Mouse (Mus musculus): ENCODE data around the gene Mpdu1. TPM values are rescaled to one million over a fixed set of nuclear protein-coding genes. Genes with fewer than 3 reads are reported as not detected.
A peak's percentile ranks its signal among the peaks of the same experiment; 100 is the strongest.
"Not testable (repeated sequence)": the region's sequence is repeated elsewhere in the genome, so short reads cannot be mapped to it uniquely, and the experiment has no call there.

Mpdu1 gene
- polyA plus RNA-seq, 1 experiment from 2014 or later = 59.3 TPM

DNA sequence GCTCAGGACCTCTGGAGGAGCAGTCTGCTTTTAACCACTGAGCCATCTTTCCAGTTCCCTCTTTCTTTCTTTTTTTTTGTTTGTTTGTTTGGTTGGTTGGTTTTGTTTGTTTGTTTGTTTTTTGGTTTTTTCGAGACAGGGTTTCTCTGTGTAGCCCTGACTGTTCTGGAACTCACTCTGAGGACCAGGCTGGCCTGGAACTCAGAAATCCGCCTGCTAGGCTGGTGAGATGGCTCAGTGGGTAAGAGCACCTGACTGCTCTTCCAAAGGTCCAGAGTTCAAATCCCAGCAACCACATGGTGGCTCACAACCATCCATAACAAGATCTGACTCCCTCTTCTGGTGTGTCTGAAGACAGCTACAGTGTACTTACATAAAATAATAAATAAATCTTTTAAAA is 38.1 kb downstream of the Mpdu1 start:
- H3K27ac ChIP-seq; H3K9ac ChIP-seq; H3K4me3 ChIP-seq; H3K27me3 ChIP-seq; H3K36me3 ChIP-seq; H3K9me3 ChIP-seq; ATAC-seq (ENCODE audit: low FRiP score, low read depth); H3K4me2 ChIP-seq (replicated peaks): not testable (repeated sequence)
- H3K4me1 ChIP-seq = peaks cover 12% of the 10 kb centered on the region
- WGBS = 90% methylated on average over 2 of the region's 2 CpGs

DNA sequence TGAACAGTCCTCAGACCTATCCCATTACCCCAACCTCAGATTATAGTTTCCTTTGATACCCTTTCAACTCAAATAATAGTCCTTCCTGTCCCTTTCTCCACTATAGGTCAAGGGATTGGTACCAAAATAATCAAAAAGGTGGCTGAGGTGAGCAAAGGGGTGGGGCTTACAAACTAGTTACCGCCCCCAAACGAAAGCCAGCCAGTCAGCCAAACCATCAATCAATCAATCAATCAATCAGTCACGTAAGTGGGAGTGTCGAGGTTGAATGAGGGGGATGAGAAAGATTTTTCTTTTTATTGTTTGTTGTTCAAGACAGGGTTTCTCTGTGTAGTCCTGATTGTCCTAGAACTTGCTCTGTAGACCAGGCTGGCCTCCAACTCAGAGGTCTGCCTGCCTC is 39.4 kb downstream of the Mpdu1 start:
- Histone ChIP-seq H3K36me3 (no peaks in the 10 kb centered on the region), H3K9ac (peak overlapping the region; percentile 78; the same call in 1 of the 2 replicates), H3K9me3 (no peaks in the 10 kb centered on the region), H3K4me3 (peak overlapping the region; percentile 54), H3K4me1 (peaks cover 12% of the 10 kb centered on the region), H3K4me2 (replicated peaks) (peak overlapping the region; percentile 81), H3K27ac (no peak overlapping the region), H3K27me3 (no peaks in the 10 kb centered on the region)
- no peak for ATAC-seq (ENCODE audit: low FRiP score, low read depth)
- WGBS = 68% methylated on average over 4 of the region's 4 CpGs

DNA sequence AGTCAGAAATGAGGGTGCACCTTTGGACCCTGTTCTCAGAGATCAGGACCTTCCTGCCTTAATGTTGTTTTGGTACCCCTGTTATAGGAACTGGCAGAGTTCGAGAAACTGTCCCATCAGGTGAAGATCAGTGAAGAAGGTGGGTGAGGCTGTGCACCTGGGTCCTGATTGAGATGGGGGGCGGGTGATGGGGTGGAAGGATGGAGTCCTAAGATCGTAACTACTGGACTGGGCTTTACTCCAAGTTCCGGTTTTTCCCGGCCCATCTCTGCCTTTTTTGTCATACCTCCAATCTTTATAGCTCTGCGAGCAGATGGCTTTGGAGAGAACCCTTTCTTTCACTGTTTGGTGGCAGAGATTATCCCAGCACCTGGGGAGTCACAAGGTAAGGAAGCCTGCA is 40.0 kb downstream of the Mpdu1 start:
- no peaks in the 10 kb centered on the region for H3K36me3 ChIP-seq
- H3K9ac ChIP-seq = peak overlapping the region; percentile 78
- H3K4me2 ChIP-seq (replicated peaks) = peak overlapping the region; percentile 81
- H3K27ac ChIP-seq = peak overlapping the region; percentile 40; the same call in 1 of the 2 replicates
- no peaks in the 10 kb centered on the region for H3K27me3 ChIP-seq
- H3K4me1 ChIP-seq = peaks cover 12% of the 10 kb centered on the region
- no peak for ATAC-seq (ENCODE audit: low FRiP score, low read depth)
- 31% methylated on average over 6 of the region's 6 CpGs for WGBS
- H3K9me3 ChIP-seq = no peaks in the 10 kb centered on the region
- H3K4me3 ChIP-seq = peak overlapping the region; percentile 54

DNA sequence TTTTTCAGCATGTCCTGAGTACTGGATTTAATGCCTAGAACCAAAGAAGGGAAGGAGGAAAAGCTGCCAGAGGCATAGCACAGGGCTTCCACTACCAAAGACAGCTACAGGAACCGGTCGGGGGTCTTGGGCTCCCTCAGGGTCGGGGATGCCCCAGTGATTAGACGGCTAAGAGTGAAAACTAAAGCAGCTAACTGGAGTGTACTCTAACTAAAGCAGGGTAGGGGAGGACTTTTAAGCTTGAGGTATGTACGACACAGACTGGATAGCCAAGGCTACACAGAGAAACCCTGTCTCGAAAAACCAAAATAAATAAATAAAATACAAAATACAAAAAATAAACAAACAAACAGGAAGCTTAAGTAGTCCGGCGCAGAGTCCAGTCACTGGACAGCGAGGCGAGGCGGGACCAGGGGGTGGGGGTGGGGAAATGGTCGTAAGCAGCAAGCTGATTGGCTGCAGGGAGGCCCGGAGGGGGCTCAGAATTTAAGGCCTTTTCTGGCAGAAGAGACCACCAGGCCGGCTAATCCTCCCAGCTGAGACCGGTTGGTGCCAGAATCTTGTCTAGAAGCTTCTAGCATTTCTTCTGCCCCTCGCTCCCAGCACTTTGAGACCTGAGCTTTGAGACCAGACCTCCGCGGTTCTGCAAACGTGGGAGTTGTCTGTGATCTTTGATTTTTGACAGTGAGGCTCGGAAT is 40.7 kb downstream of the Mpdu1 start, which contains the start of gene Sat2:
Gene Sat2 (plus strand): TSS at position 454 of the 698 bp plus-strand sequence.
- WGBS = 2% methylated on average over 20 of the region's 20 CpGs
- peak within 1 kb of the TSS; percentile 78 for H3K9ac ChIP-seq
- peaks cover 12% of the 10 kb centered on the region for H3K4me1 ChIP-seq
- peak within 1 kb of the TSS; percentile 40 for H3K27ac ChIP-seq
- peak within 1 kb of the TSS; percentile 81 for H3K4me2 ChIP-seq (replicated peaks)
- ATAC-seq (ENCODE audit: low FRiP score, low read depth) = peak; percentile 83
- peak within 1 kb of the TSS; percentile 54 for H3K4me3 ChIP-seq
- H3K36me3 ChIP-seq = no peaks in the 10 kb centered on the region
- peaks cover 3% of the 10 kb centered on the region; the same call in 1 of the 2 replicates for H3K27me3 ChIP-seq
- H3K9me3 ChIP-seq = no peaks in the 10 kb centered on the region

DNA sequence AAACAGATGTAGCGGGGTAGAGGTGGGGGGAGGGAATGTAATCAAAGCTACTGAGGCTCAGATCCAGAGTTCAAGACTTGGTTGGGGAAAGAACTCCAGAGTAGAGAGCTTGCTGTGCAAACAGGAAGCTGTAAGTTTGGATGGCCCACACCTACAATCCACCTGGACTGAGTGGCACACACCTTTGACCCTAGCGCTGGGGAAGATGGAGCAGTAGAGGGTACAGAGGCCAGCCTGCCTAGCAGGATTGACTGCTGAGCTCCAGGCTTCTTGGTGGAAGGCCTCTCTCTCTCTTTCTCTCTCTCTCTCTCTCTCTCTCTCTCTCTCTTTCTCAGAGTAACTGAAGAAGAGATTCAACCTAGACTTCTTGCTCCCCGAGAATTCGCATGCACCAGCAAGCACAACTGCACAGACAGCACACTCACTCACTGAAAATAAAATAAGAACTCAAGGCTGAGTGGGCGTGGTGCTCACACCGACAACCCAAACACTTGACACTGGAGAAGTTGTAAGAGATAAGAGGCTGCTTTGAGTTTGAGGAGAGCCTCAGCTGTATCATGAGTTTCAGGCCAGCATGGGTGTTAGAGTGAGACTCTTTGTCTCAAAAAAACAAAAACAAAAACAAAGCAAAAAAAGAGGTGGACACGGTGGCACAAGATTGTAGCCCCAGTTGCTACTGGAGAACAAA is 41.9 kb downstream of the Mpdu1 start:
- Histone ChIP-seq H3K27me3 (peaks cover 6% of the 10 kb centered on the region; the same call in 1 of the 2 replicates), H3K4me1 (peaks cover 12% of the 10 kb centered on the region), H3K27ac (no peak overlapping the region), H3K4me3 (no peak overlapping the region), H3K4me2 (replicated peaks) (no peak overlapping the region), H3K9ac (no peak overlapping the region), H3K36me3 (no peaks in the 10 kb centered on the region), H3K9me3 (no peaks in the 10 kb centered on the region)
- ATAC-seq (ENCODE audit: low FRiP score, low read depth) = no peak
- WGBS = 89% methylated on average over 7 of the region's 7 CpGs

DNA sequence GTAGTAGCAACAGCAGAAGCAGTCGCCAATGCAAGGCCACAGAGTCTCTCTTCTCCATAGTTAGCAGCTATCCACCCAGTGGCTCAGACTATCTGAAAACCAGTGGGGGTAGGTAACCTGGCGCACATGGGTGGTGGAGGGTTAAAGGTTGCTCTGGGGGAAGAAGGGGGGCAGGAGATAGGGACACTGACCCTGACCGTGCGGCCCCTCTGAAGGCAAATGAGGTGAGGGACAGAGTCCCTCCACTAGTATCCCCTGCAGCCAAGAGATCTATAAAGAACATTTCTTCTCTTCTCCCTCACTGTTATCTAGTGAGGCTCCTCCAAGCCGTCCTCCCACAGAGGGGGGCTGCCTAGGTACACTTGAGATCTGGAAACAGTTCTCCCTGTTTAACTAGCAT is 44.6 kb downstream of the Mpdu1 start, which contains the start of gene Shbg:
Gene Shbg (minus strand): TSS at position 101 of the 400 bp plus-strand sequence.
- Histone ChIP-seq H3K9ac (0 out of 2 replicates have a peak within 1 kb of the TSS, but pooled peaks have one; percentile 25), H3K4me1 (peaks cover 12% of the 10 kb centered on the region), H3K27ac (no peak within 1 kb of the TSS), H3K4me2 (replicated peaks) (no peak within 1 kb of the TSS), H3K4me3 (no peak within 1 kb of the TSS), H3K36me3 (no peaks in the 10 kb centered on the region), H3K27me3 (peaks cover 10% of the 10 kb centered on the region; the same call in 1 of the 2 replicates), H3K9me3 (no peaks in the 10 kb centered on the region)
- WGBS = 67% methylated on average over 5 of the region's 5 CpGs
- no peak for ATAC-seq (ENCODE audit: low FRiP score, low read depth)

DNA sequence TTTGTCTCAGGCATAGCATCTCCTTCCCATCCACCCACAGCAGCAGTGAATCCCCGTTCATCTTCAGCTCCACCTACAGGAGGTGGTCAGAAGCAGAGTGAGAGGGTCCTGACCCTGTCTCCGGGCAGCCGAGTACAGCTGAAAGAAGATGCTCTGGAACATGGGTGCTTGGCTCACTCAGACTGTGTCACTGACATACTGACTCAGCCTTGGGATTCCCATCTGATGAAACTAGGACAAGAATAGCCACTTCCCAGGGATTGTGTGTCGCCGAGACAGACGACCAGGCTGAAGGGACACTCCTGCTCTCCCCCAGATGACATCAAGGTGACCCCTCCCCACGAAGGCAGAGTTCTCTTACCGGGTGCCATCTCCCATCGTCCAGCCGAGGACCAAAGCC is 45.7 kb downstream of the Mpdu1 start:
- H3K4me3 ChIP-seq = no peak overlapping the region
- H3K9me3 ChIP-seq = no peaks in the 10 kb centered on the region
- H3K27ac ChIP-seq = no peak overlapping the region
- WGBS = 43% methylated on average over 10 of the region's 10 CpGs
- ATAC-seq (ENCODE audit: low FRiP score, low read depth) = no peak
- H3K9ac ChIP-seq = 0 out of 2 replicates have a peak overlapping the region, but pooled peaks have one; percentile 25
- H3K27me3 ChIP-seq = peaks cover 10% of the 10 kb centered on the region; the same call in 1 of the 2 replicates
- H3K4me1 ChIP-seq = peaks cover 7% of the 10 kb centered on the region
- H3K36me3 ChIP-seq = no peaks in the 10 kb centered on the region
- no peak overlapping the region for H3K4me2 ChIP-seq (replicated peaks)

DNA sequence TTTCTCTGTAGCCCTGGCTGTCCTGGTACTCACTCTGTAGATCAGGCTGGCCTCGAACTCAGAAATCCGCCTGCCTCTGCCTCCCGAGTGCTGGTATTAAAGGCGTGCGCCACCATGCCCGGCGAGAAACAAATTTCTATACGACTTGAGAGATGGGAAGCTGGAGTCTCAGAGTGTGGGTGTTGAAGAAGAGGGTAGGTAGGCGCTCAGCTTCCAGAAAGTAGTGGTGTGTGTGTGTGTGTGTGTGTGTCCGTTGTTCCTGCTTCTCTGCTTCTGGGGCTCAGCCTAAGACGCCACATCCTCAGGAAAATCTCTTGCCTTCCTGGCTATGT is 48.2 kb downstream of the Mpdu1 start:
- not testable (repeated sequence) for H3K36me3 ChIP-seq; H3K4me3 ChIP-seq; H3K9ac ChIP-seq; ATAC-seq (ENCODE audit: low FRiP score, low read depth); H3K27ac ChIP-seq; H3K4me2 ChIP-seq (replicated peaks); H3K9me3 ChIP-seq; H3K4me1 ChIP-seq
- 46% methylated on average over 11 of the region's 11 CpGs for WGBS
- peaks cover 10% of the 10 kb centered on the region; the same call in 1 of the 2 replicates for H3K27me3 ChIP-seq

DNA sequence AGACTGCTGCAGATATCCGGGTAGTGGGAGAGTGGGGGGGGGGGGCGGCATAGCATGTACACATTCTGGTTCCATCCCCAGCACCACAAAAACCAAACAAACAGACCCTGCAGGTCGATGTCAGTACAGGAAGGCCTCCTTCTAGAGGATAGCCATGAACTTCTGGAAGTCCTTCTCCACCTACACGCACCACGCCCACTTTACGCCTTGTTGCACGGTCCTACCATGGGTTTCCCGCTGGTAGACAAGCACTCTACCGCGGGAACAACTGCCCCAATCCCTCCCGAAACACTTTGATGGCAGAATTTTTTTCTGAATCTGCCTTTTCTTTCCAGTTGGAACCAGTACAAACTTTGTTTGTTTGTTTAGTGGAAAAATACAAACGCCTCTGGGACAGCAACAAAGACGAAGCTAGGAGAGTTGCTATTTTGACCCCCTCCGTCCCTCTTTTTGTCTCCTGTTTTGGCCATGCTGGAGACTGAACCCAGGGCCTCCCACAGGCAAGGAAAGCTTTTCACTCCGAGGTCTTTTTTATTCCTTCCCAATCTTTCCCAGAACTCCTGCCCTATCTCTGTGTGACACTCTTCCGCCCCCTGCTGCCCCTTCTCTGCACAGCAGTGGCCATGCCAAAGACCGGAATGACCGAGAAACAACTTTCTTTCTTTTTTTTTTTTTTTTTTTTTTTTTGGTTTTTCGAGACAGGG is 48.7 kb downstream of the Mpdu1 start:
- Histone ChIP-seq H3K27me3 (peaks cover 10% of the 10 kb centered on the region; the same call in 1 of the 2 replicates), H3K4me2 (replicated peaks) (peak overlapping the region; percentile 46), H3K9me3 (no peaks in the 10 kb centered on the region), H3K4me3 (no peak overlapping the region), H3K27ac (peak overlapping the region; percentile 22; the same call in 1 of the 2 replicates), H3K36me3 (no peaks in the 10 kb centered on the region), H3K9ac (peak overlapping the region; percentile 26; the same call in 1 of the 2 replicates), H3K4me1 (peaks cover 4% of the 10 kb centered on the region)
- peak; percentile 68 for ATAC-seq (ENCODE audit: low FRiP score, low read depth)
- 12% methylated on average over 19 of the region's 19 CpGs for WGBS

DNA sequence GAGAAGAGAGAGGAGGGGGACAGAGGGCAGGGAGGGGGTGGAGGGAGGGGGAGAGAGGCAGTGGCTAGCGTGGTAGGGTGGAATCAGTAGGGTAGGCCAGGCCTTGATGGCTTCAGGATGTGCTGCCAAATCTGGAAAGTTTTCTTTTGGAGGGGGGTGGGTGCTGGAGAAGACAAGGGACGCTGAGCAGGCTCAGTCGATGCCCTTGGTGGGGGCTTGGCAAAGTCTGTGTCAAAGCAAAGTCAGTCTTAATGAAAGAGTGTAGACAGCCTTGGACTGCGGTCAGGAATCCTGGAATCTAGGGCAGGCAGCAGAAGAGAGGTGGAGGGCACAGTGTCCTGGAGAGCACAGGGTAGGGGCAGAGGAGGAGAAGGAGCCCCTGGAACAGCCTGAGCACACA is 51.5 kb downstream of the Mpdu1 start:
- 58% methylated on average over 4 of the region's 4 CpGs for WGBS
- no peak overlapping the region for H3K27ac ChIP-seq
- no peak for ATAC-seq (ENCODE audit: low FRiP score, low read depth)
- 0 out of 2 replicates have a peak, but pooled peaks cover 5% of the 10 kb centered on the region for H3K27me3 ChIP-seq
- H3K36me3 ChIP-seq = no peaks in the 10 kb centered on the region
- no peak overlapping the region for H3K4me2 ChIP-seq (replicated peaks)
- no peaks in the 10 kb centered on the region for H3K9me3 ChIP-seq
- no peak overlapping the region for H3K4me3 ChIP-seq
- no peak overlapping the region for H3K9ac ChIP-seq
- H3K4me1 ChIP-seq = peaks cover 4% of the 10 kb centered on the region

DNA sequence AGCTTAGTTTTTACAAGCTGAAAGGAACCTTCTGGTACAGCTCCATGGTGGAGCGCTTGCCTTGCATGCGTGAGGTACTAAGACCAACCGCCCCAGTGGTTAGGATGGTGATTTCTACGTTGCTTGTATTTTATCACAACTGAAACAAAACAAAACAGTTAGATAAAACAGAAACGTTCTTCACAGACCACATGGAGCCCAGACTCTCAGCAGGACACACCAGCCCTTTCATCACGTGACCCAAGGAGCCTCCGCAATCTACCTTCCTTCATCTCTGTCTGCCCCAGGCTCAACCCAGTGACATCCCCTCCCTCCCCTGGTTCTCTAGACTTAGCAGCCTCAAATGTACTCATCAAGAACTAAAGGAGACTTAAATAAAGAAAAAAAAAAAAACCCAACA is 53.0 kb downstream of the Mpdu1 start:
- WGBS = 61% methylated on average over 7 of the region's 7 CpGs

DNA sequence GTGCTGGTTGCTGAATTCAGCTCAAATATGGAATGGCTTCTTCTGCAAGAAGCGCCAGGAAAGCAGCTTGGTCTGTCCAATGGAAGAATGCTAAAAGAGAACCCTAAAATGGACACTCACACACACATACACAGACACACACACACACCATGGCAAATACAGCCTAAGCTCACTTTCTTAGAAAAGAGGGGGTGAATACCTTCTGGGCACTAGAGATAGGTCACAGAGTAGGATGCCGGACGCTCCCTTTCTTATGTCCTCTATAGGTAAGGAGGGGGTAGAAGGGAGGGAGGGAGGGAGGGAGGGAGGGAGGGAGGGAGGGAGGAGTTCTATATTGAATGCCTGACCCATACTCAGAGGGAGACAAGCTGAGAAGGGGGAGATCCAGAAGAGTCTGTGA is 53.9 kb downstream of the Mpdu1 start:
- no peak overlapping the region for H3K27ac ChIP-seq
- H3K9ac ChIP-seq = no peak overlapping the region
- no peak for ATAC-seq (ENCODE audit: low FRiP score, low read depth)
- H3K4me1 ChIP-seq = peaks cover 14% of the 10 kb centered on the region
- no peaks in the 10 kb centered on the region for H3K9me3 ChIP-seq
- no peaks in the 10 kb centered on the region for H3K36me3 ChIP-seq
- H3K27me3 ChIP-seq = peaks cover 19% of the 10 kb centered on the region
- whole genome bisulfite sequencing = 90% methylated on average over 3 of the region's 3 CpGs
- no peak overlapping the region for H3K4me2 ChIP-seq (replicated peaks)
- H3K4me3 ChIP-seq = no peak overlapping the region

More for the DNA sequence above, 53.0 kb downstream of the Mpdu1 start:
- H3K9ac ChIP-seq = no peak overlapping the region
- H3K9me3 ChIP-seq = no peaks in the 10 kb centered on the region
- H3K27me3 ChIP-seq = peaks cover 10% of the 10 kb centered on the region
- no peak overlapping the region for H3K4me3 ChIP-seq
- H3K4me2 ChIP-seq (replicated peaks) = no peak overlapping the region
- H3K4me1 ChIP-seq = peaks cover 10% of the 10 kb centered on the region
- no peak overlapping the region for H3K27ac ChIP-seq
- no peaks in the 10 kb centered on the region for H3K36me3 ChIP-seq
- no peak for ATAC-seq (ENCODE audit: low FRiP score, low read depth)
